Mouse (Mus musculus): ENCODE data around the gene Mxra8.

Gene Mxra8

GRCm38 (mm10) chr4:155839483-155839910 lies at the start of gene Mxra8:
TSS of gene Mxra8 (plus strand) at chr4:155839680.
- peak; percentile 83 for DNase-seq

- DNase-seq: no peak
Observed at GRCm38 (mm10) chr4:155790021-155790489, 49.4 kb upstream of the Mxra8 start, which contains the start of gene Ankrd65. TSS of gene Ankrd65 (plus strand) at chr4:155790439.

- DNase-seq: peak; percentile 88
Observed at GRCm38 (mm10) chr4:155790650-155791161, 48.8 kb upstream of the Mxra8 start.

- DNase-seq: no peak
Observed at GRCm38 (mm10) chr4:155791240-155791933, 48.1 kb upstream of the Mxra8 start.

- no peak for DNase-seq
Observed at GRCm38 (mm10) chr4:155793730-155794129, 45.8 kb upstream of the Mxra8 start.

GRCm38 (mm10) chr4:155802075-155802474 lies 37.4 kb upstream of the Mxra8 start:
- no peak for DNase-seq

GRCm38 (mm10) chr4:155802741-155803339 lies 36.6 kb upstream of the Mxra8 start, which contains the start of gene Mrpl20:
TSS of gene Mrpl20 (plus strand) at chr4:155802878.
- DNase-seq: no peak

- peak; percentile 95 for DNase-seq
Observed at GRCm38 (mm10) chr4:155803340-155804041, 36.0 kb upstream of the Mxra8 start.

- peak; percentile 54 for DNase-seq
Observed at GRCm38 (mm10) chr4:155807841-155808240, 31.6 kb upstream of the Mxra8 start.

GRCm38 (mm10) chr4:155811929-155812664 lies 27.4 kb upstream of the Mxra8 start, which contains the start of gene Ccnl2:
TSS of gene Ccnl2 (plus strand) at chr4:155812489.
- peak; percentile 95 for DNase-seq

GRCm38 (mm10) chr4:155812665-155813181 lies 26.8 kb upstream of the Mxra8 start:
- DNase-seq: no peak

GRCm38 (mm10) chr4:155817533-155817932 lies 21.9 kb upstream of the Mxra8 start:
- peak; percentile 40 for DNase-seq

- DNase-seq: no peak
Observed at GRCm38 (mm10) chr4:155821025-155821424, 18.5 kb upstream of the Mxra8 start.

- no peak for DNase-seq
Observed at GRCm38 (mm10) chr4:155823443-155823842, 16.0 kb upstream of the Mxra8 start.

GRCm38 (mm10) chr4:155829866-155830265 lies 9.6 kb upstream of the Mxra8 start:
- DNase-seq: no peak

GRCm38 (mm10) chr4:155830596-155830995 lies 8.9 kb upstream of the Mxra8 start:
- DNase-seq: peak; percentile 47

GRCm38 (mm10) chr4:155831205-155831766 lies 8.2 kb upstream of the Mxra8 start, which contains the start of gene Aurkaip1:
TSS of gene Aurkaip1 (plus strand) at chr4:155831272.
- DNase-seq: peak; percentile 96

GRCm38 (mm10) chr4:155831831-155832230 lies 7.6 kb upstream of the Mxra8 start:
- peak; percentile 52 for DNase-seq

GRCm38 (mm10) chr4:155832321-155832720 lies 7.2 kb upstream of the Mxra8 start:
- DNase-seq: no peak

- no peak for DNase-seq
Observed at GRCm38 (mm10) chr4:155833234-155833633, 6.2 kb upstream of the Mxra8 start.

GRCm38 (mm10) chr4:155833836-155834235 lies 5.6 kb upstream of the Mxra8 start:
- peak; percentile 90 for DNase-seq
